Comparison of ENCODE assay signal across 19 mouse cellular contexts in genomic region chr5:36910980-36911379, GRCm38 (mm10). TPM values are rescaled to one million over a fixed set of nuclear protein-coding genes. Genes with fewer than 3 reads are reported as not detected.
DNase-seq lines count a peak whose midpoint lies in the region; ATAC-seq lines count a peak whose summit lies in the region.
"Had no signal": no experiment of that assay in that cellular context is flagged by ENCODE, and none has a peak within 500 bp of the region (broad histone marks: within the 10 kb centered on the region; RNA-seq: fewer than 3 reads in every experiment).

No protein-coding gene starts in this region.

- H3K27ac ChIP-seq in embryonic facial prominence, embryonic 14.5 days (replicated peaks; ENCODE audit: low read depth, low read length) = no peak overlapping the region
- H3K27ac ChIP-seq in embryonic facial prominence, embryonic 10.5 days (replicated peaks) = no peak overlapping the region; the same call in 1 of the 2 replicates
- H3K27ac ChIP-seq in midbrain, embryonic 15.5 days = no peak overlapping the region
- no peak overlapping the region for H3K27ac ChIP-seq in midbrain, embryonic 16.5 days (ENCODE audit: low read length)
- no peak overlapping the region for H3K27ac ChIP-seq in forebrain, embryonic 16.5 days (ENCODE audit: low read length)
- no peak overlapping the region for H3K27ac ChIP-seq in liver, embryonic 12.5 days
- H3K27ac ChIP-seq: kidney, postnatal 0 days had no signal

- no peaks in the 10 kb centered on the region for H3K27me3 ChIP-seq in embryonic facial prominence, embryonic 14.5 days (replicated peaks; ENCODE audit: control insufficient read depth, insufficient read depth, low read length)
- H3K27me3 ChIP-seq in embryonic facial prominence, embryonic 10.5 days (replicated peaks; ENCODE audit: low read depth, poor library complexity, severe bottlenecking) = 0 out of 2 replicates have a peak, but pooled peaks cover 7% of the 10 kb centered on the region
- H3K27me3 ChIP-seq in midbrain, embryonic 15.5 days (replicated peaks) = no peaks in the 10 kb centered on the region
- H3K27me3 ChIP-seq in midbrain, embryonic 16.5 days (ENCODE audit: control insufficient read depth, insufficient read depth, low read depth, low read length) = no peaks in the 10 kb centered on the region
- no peaks in the 10 kb centered on the region for H3K27me3 ChIP-seq in forebrain, embryonic 16.5 days (replicated peaks; ENCODE audit: control insufficient read depth, insufficient read depth, low read length)
- peaks cover 21% of the 10 kb centered on the region for H3K27me3 ChIP-seq in liver, embryonic 12.5 days (replicated peaks)

- no peak overlapping the region for H3K9ac ChIP-seq in embryonic facial prominence, embryonic 14.5 days (ENCODE audit: low read depth, low read length)
- H3K9ac ChIP-seq in midbrain, embryonic 15.5 days = no peak overlapping the region
- no peak overlapping the region for H3K9ac ChIP-seq in midbrain, embryonic 16.5 days (ENCODE audit: low read depth, low read length)
- no peak overlapping the region for H3K9ac ChIP-seq in forebrain, embryonic 16.5 days (replicated peaks; ENCODE audit: low read depth, low read length)
- no peak overlapping the region for H3K9ac ChIP-seq in liver, embryonic 12.5 days

- no peak overlapping the region for H3K4me3 ChIP-seq in embryonic facial prominence, embryonic 14.5 days (ENCODE audit: low read depth, low read length)
- H3K4me3 ChIP-seq in embryonic facial prominence, embryonic 10.5 days = no peak overlapping the region
- H3K4me3 ChIP-seq in midbrain, embryonic 15.5 days = no peak overlapping the region
- no peak overlapping the region for H3K4me3 ChIP-seq in midbrain, embryonic 16.5 days (ENCODE audit: low read depth, low read length)
- no peak overlapping the region for H3K4me3 ChIP-seq in forebrain, embryonic 16.5 days (replicated peaks; ENCODE audit: low read length)
- no peak overlapping the region for H3K4me3 ChIP-seq in liver, embryonic 12.5 days
- H3K4me3 ChIP-seq: erythroblast, embryonic 14.5 days; megakaryocyte, embryonic 14.5 days; myocyte had no signal

- no peak for DNase-seq in embryonic facial prominence, embryonic 14.5 days (ENCODE audit: low spot score)
- no peak for DNase-seq in embryonic facial prominence, embryonic 10.5 days (ENCODE audit: low spot score)
- DNase-seq in retina, embryonic 14.5 days (ENCODE audit: low spot score) = peak; percentile 65
- no peak for DNase-seq in urinary bladder, postnatal 36 days (ENCODE audit: low spot score in 2 of 2)
- DNase-seq: adrenal gland, postnatal 36 days; B cell, adult 2 months; heart, postnatal 14 days; thymus, adult 2 months had no signal

- H3K4me1 ChIP-seq in embryonic facial prominence, embryonic 14.5 days (ENCODE audit: control insufficient read depth, insufficient read depth, low read length) = no peaks in the 10 kb centered on the region
- H3K4me1 ChIP-seq in embryonic facial prominence, embryonic 10.5 days = peaks cover 10% of the 10 kb centered on the region
- H3K4me1 ChIP-seq in midbrain, embryonic 15.5 days = peaks cover 15% of the 10 kb centered on the region
- H3K4me1 ChIP-seq in midbrain, embryonic 16.5 days (ENCODE audit: control insufficient read depth, insufficient read depth, low read length) = no peaks in the 10 kb centered on the region; the same call in 1 of the 2 replicates
- peaks cover 3% of the 10 kb centered on the region for H3K4me1 ChIP-seq in forebrain, embryonic 16.5 days (replicated peaks; ENCODE audit: control insufficient read depth, insufficient read depth, low read length)
- H3K4me1 ChIP-seq in liver, embryonic 12.5 days = no peaks in the 10 kb centered on the region
- H3K4me1 ChIP-seq: megakaryocyte, embryonic 14.5 days had no signal

- ATAC-seq in embryonic facial prominence, embryonic 14.5 days (ENCODE audit: low read depth) = peak; percentile 17; the same call in 1 of the 2 replicates
- 0 out of 2 replicates have a peak, but pooled peaks have one; percentile 10 for ATAC-seq in midbrain, embryonic 15.5 days (replicated peaks)
- no peak for ATAC-seq in midbrain, embryonic 16.5 days
- ATAC-seq in forebrain, embryonic 16.5 days = peak; percentile 27; the same call in 1 of the 2 replicates
- ATAC-seq in liver, embryonic 12.5 days = no peak
- ATAC-seq: intestine, postnatal 0 days; Patski had no signal

- WGBS in embryonic facial prominence, embryonic 14.5 days = 37% methylated on average over 7 of the region's 7 CpGs
- 42% methylated on average over 7 of the region's 7 CpGs for WGBS in embryonic facial prominence, embryonic 10.5 days
- 30% methylated on average over 7 of the region's 7 CpGs for WGBS in midbrain, embryonic 15.5 days
- WGBS in midbrain, embryonic 16.5 days = 29% methylated on average over 7 of the region's 7 CpGs
- WGBS in forebrain, embryonic 16.5 days = 17% methylated on average over 7 of the region's 7 CpGs
- whole genome bisulfite sequencing in liver, embryonic 12.5 days (ENCODE audit: insufficient replicate concordance) = 19% methylated on average over 7 of the region's 7 CpGs

- no peak overlapping the region for H3K4me2 ChIP-seq in embryonic facial prominence, embryonic 14.5 days (ENCODE audit: low read depth, low read length)
- H3K4me2 ChIP-seq in midbrain, embryonic 15.5 days = no peak overlapping the region
- no peak overlapping the region for H3K4me2 ChIP-seq in midbrain, embryonic 16.5 days (ENCODE audit: low read length)
- no peak overlapping the region for H3K4me2 ChIP-seq in forebrain, embryonic 16.5 days (ENCODE audit: low read length)
- no peak overlapping the region for H3K4me2 ChIP-seq in liver, embryonic 12.5 days

- H3K9me3 ChIP-seq in embryonic facial prominence, embryonic 14.5 days (ENCODE audit: control insufficient read depth, low read length) = no peaks in the 10 kb centered on the region
- H3K9me3 ChIP-seq in embryonic facial prominence, embryonic 10.5 days = no peaks in the 10 kb centered on the region
- H3K9me3 ChIP-seq in midbrain, embryonic 15.5 days = no peaks in the 10 kb centered on the region
- no peaks in the 10 kb centered on the region for H3K9me3 ChIP-seq in midbrain, embryonic 16.5 days (replicated peaks; ENCODE audit: control insufficient read depth, low read length, poor library complexity, severe bottlenecking)
- H3K9me3 ChIP-seq in forebrain, embryonic 16.5 days (ENCODE audit: control insufficient read depth, low read length) = no peaks in the 10 kb centered on the region
- no peaks in the 10 kb centered on the region for H3K9me3 ChIP-seq in liver, embryonic 12.5 days (replicated peaks)
- H3K9me3 ChIP-seq: megakaryocyte, embryonic 14.5 days had no signal

- H3K36me3 ChIP-seq in embryonic facial prominence, embryonic 14.5 days (ENCODE audit: control insufficient read depth, insufficient read depth, low read length) = no peaks in the 10 kb centered on the region
- H3K36me3 ChIP-seq in embryonic facial prominence, embryonic 10.5 days (replicated peaks) = no peaks in the 10 kb centered on the region
- H3K36me3 ChIP-seq in midbrain, embryonic 15.5 days (replicated peaks) = no peaks in the 10 kb centered on the region
- H3K36me3 ChIP-seq in midbrain, embryonic 16.5 days (ENCODE audit: control insufficient read depth, insufficient read depth, low read length) = no peaks in the 10 kb centered on the region
- H3K36me3 ChIP-seq in forebrain, embryonic 16.5 days (ENCODE audit: control insufficient read depth, insufficient read depth) = no peaks in the 10 kb centered on the region
- H3K36me3 ChIP-seq in liver, embryonic 12.5 days = no peaks in the 10 kb centered on the region

RNA-seq across cellular contexts. Expression of gene Ppp2r2c, which starts 42.7 kb away (rescaled TPM):
- 2.9 and 3.1 TPM in 2 replicates for polyA plus RNA-seq in embryonic facial prominence, embryonic 14.5 days (2014; fragmentation: Nextera tagmentation; extraction: Ambion mirVana)
- polyA plus RNA-seq in embryonic facial prominence, embryonic 10.5 days (2016; fragmentation: Nextera tagmentation; extraction: Ambion mirVana) = 0.73 and 1.2 TPM in 2 replicates
- polyA plus RNA-seq in midbrain, embryonic 15.5 days (2015; fragmentation: Nextera tagmentation; extraction: Ambion mirVana) = 54.7 and 55.3 TPM in 2 replicates
- 56.8 and 61.1 TPM in 2 replicates for polyA plus RNA-seq in midbrain, embryonic 16.5 days (2015; fragmentation: Nextera tagmentation; extraction: Ambion mirVana)
- polyA plus RNA-seq in forebrain, embryonic 16.5 days (2015; fragmentation: Nextera tagmentation; extraction: Ambion mirVana) = 34.2 and 38.3 TPM in 2 replicates
- 0.08 TPM in 1 of 2 replicates, not detected in the other for polyA plus RNA-seq in liver, embryonic 12.5 days (2016; fragmentation: Nextera tagmentation; extraction: Ambion mirVana)
- polyA plus RNA-seq: erythroblast, embryonic 14.5 days; liver, adult 2 months had no signal

Comparison
In these comparisons a context has a peak if more than half of its experiments do, and no peak if none do; other contexts are left out.
1. ATAC-seq: peak in embryonic facial prominence, embryonic 14.5 days (single experiment), midbrain, embryonic 15.5 days (single experiment) and forebrain, embryonic 16.5 days (single experiment); none in midbrain, embryonic 16.5 days (single experiment) and liver, embryonic 12.5 days (single experiment).